Mouse (Mus musculus): ENCODE data around the gene Tgm6. TPM values are rescaled to one million over a fixed set of nuclear protein-coding genes. Genes with fewer than 3 reads are reported as not detected.

Tgm6 gene
- polyA plus RNA-seq, 1 experiment: not detected

- no peak for TF ChIP-seq USF1 (IDR thresholded peaks at IDR 0.05; ENCODE audit: low read depth)
- TF ChIP-seq MAX (IDR thresholded peaks at IDR 0.05): no peak
- no peak for TF ChIP-seq MYOG (IDR thresholded peaks at IDR 0.05; ENCODE audit: control insufficient read depth, extremely low read depth, insufficient read length)
- TF ChIP-seq CTCF (IDR thresholded peaks at IDR 0.05; ENCODE audit: control insufficient read depth, insufficient read depth, insufficient read length): no peak
- TF ChIP-seq FOSL1 (IDR thresholded peaks at IDR 0.05; ENCODE audit: insufficient read depth, low read length, poor library complexity, severe bottlenecking): no peak
- no peak for TF ChIP-seq CEBPB (IDR thresholded peaks at IDR 0.05; ENCODE audit: low read depth)
- TF ChIP-seq MYOD1 (IDR thresholded peaks at IDR 0.05; ENCODE audit: control insufficient read depth, insufficient read length, low read depth): no peak
- no peak overlapping the region for H3ac ChIP-seq (ENCODE audit: control insufficient read depth, insufficient read length, low read depth)
- H3K4me3 ChIP-seq (ENCODE audit: insufficient read depth, poor library complexity, severe bottlenecking): no peak overlapping the region
- peaks cover 3% of the 10 kb centered on the region for H3K27me3 ChIP-seq (ENCODE audit: control insufficient read depth, insufficient read depth, insufficient read length)
- no peaks in the 10 kb centered on the region for H3K36me3 ChIP-seq (ENCODE audit: control insufficient read depth, insufficient read depth)
- H3K79me3 ChIP-seq (ENCODE audit: low read depth): no peaks in the 10 kb centered on the region
- H3K79me2 ChIP-seq (ENCODE audit: control insufficient read depth, insufficient read depth): no peaks in the 10 kb centered on the region
Measured at GRCm38 (mm10) chr2:130146089-130146668, 34.0 kb downstream of the Tgm6 start.

DNA sequence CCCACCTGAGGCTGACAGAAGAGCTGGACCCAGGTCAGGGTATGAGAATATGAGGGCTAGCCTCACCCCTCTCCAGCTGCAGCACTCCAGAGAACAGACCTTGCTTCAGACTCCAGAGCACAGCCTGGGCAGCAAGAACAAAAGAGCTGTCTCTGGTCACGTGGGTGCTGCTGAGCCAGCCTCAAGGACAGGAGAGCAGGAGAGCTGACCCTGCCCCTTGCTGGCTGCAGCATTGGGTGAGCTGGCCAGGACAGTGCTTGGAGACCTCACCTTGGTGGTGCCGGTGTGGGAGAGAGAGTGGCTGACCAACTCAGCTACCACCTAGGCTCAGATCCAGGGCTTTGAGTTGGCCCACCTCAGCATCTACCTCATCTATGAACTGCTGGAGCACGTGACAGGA lies 43.0 kb downstream of the Tgm6 start:
- H3K36me3 ChIP-seq (ENCODE audit: control insufficient read depth, insufficient read depth): no peaks in the 10 kb centered on the region
- peaks cover 4% of the 10 kb centered on the region for H3K27me3 ChIP-seq (ENCODE audit: control insufficient read depth, insufficient read depth, insufficient read length)
- no peak overlapping the region for H3ac ChIP-seq (ENCODE audit: control insufficient read depth, insufficient read length, low read depth)
- H3K79me3 ChIP-seq (ENCODE audit: low read depth): no peaks in the 10 kb centered on the region
- TF ChIP-seq USF1 (IDR thresholded peaks at IDR 0.05; ENCODE audit: low read depth): no peak
- TF ChIP-seq CEBPB (IDR thresholded peaks at IDR 0.05; ENCODE audit: low read depth): no peak
- TF ChIP-seq FOSL1 (IDR thresholded peaks at IDR 0.05; ENCODE audit: insufficient read depth, low read length, poor library complexity, severe bottlenecking): no peak
- TF ChIP-seq CTCF (IDR thresholded peaks at IDR 0.05; ENCODE audit: control insufficient read depth, insufficient read depth, insufficient read length): no peak
- no peak for TF ChIP-seq MAX (IDR thresholded peaks at IDR 0.05)
- TF ChIP-seq MYOG (IDR thresholded peaks at IDR 0.05; ENCODE audit: control insufficient read depth, extremely low read depth, insufficient read length): no peak
- TF ChIP-seq MYOD1 (IDR thresholded peaks at IDR 0.05; ENCODE audit: control insufficient read depth, insufficient read length, low read depth): no peak
- H3K79me2 ChIP-seq (ENCODE audit: control insufficient read depth, insufficient read depth): no peaks in the 10 kb centered on the region
- H3K4me3 ChIP-seq (ENCODE audit: insufficient read depth, poor library complexity, severe bottlenecking): no peak overlapping the region

DNA sequence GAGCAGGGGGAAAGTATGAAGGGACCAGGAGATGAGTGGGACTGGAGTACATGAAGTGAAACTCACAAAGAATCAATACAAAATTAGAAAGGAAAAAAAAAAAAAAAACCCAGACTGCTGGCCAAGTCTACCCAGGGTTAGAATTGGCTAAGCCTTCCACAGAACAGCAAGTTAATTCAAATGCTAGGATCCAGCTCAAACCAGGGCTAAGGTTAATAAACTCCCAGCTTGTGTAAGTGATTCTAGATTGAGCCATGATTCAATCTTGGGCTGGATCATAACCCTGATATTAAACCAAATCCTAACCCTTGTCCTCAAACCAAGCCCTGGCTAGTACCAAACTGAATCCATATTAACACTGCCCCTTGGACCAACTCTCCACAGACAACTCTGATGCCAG lies 43.6 kb downstream of the Tgm6 start:
- TF ChIP-seq MAX (IDR thresholded peaks at IDR 0.05) (no peak), FOSL1 (IDR thresholded peaks at IDR 0.05; ENCODE audit: insufficient read depth, low read length, poor library complexity, severe bottlenecking) (no peak), MYOG (IDR thresholded peaks at IDR 0.05; ENCODE audit: control insufficient read depth, extremely low read depth, insufficient read length) (no peak), USF1 (IDR thresholded peaks at IDR 0.05; ENCODE audit: low read depth) (no peak), CEBPB (IDR thresholded peaks at IDR 0.05; ENCODE audit: low read depth) (no peak), MYOD1 (IDR thresholded peaks at IDR 0.05; ENCODE audit: control insufficient read depth, insufficient read length, low read depth) (no peak), CTCF (IDR thresholded peaks at IDR 0.05; ENCODE audit: control insufficient read depth, insufficient read depth, insufficient read length) (no peak)
- Histone ChIP-seq H3K36me3 (ENCODE audit: control insufficient read depth, insufficient read depth) (no peaks in the 10 kb centered on the region), H3K79me2 (ENCODE audit: control insufficient read depth, insufficient read depth) (no peaks in the 10 kb centered on the region), H3ac (ENCODE audit: control insufficient read depth, insufficient read length, low read depth) (no peak overlapping the region), H3K79me3 (ENCODE audit: low read depth) (no peaks in the 10 kb centered on the region), H3K27me3 (ENCODE audit: control insufficient read depth, insufficient read depth, insufficient read length) (peaks cover 4% of the 10 kb centered on the region), H3K4me3 (ENCODE audit: insufficient read depth, poor library complexity, severe bottlenecking) (no peak overlapping the region)

DNA sequence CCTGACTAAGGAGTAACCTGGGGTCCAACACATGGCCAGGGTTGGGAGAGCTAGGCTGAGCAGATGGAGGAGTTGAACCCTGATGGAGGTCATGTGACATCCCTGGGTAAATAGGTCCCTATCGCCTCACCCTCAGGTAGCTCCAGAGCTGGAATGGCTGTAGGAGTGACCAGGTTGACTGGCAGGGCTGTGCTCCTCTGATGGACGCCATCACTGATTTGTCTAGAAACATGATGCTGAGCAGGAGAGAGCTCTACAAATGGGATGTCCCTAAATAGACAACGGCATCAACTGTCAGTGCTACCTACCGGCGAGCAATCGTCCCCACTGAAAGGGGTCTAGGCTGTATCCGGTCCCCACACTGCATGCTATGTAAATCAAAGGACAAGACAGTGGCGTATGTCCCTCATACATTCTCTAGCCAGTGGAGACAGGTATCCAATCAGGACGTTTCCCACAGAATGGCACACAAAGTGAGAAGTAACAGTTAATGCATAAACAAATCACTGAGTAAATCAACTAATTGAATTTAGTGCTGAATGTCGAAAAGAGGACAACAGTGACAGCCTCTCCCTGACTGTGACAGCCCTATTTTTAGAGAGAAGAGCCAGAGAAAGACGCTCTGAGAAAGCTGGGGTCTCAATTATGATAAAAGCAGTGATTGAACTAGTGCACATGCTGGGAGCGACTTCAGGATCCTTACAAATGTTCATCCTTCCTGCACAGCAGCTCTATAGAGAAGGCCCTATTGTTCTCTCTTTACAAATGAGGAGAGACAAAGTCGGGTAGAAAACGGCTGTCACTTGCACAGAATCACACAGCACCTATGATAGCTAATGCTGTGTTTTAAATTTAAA lies 45.2 kb downstream of the Tgm6 start:
- no peak overlapping the region for H3K4me3 ChIP-seq (ENCODE audit: insufficient read depth, poor library complexity, severe bottlenecking)
- H3K27me3 ChIP-seq (ENCODE audit: control insufficient read depth, insufficient read depth, insufficient read length): no peaks in the 10 kb centered on the region
- no peaks in the 10 kb centered on the region for H3K79me3 ChIP-seq (ENCODE audit: low read depth)
- H3ac ChIP-seq (ENCODE audit: control insufficient read depth, insufficient read length, low read depth): no peak overlapping the region
- H3K79me2 ChIP-seq (ENCODE audit: control insufficient read depth, insufficient read depth): no peaks in the 10 kb centered on the region
- H3K36me3 ChIP-seq (ENCODE audit: control insufficient read depth, insufficient read depth): no peaks in the 10 kb centered on the region
- TF ChIP-seq FOSL1 (IDR thresholded peaks at IDR 0.05; ENCODE audit: insufficient read depth, low read length, poor library complexity, severe bottlenecking): no peak
- no peak for TF ChIP-seq MYOD1 (IDR thresholded peaks at IDR 0.05; ENCODE audit: control insufficient read depth, insufficient read length, low read depth)
- no peak for TF ChIP-seq MYOG (IDR thresholded peaks at IDR 0.05; ENCODE audit: control insufficient read depth, extremely low read depth, insufficient read length)
- TF ChIP-seq USF1 (IDR thresholded peaks at IDR 0.05; ENCODE audit: low read depth): no peak
- TF ChIP-seq MAX (IDR thresholded peaks at IDR 0.05): no peak
- no peak for TF ChIP-seq CTCF (IDR thresholded peaks at IDR 0.05; ENCODE audit: control insufficient read depth, insufficient read depth, insufficient read length)
- no peak for TF ChIP-seq CEBPB (IDR thresholded peaks at IDR 0.05; ENCODE audit: low read depth)

GRCm38 (mm10) chr2:130158088-130158437 lies 45.8 kb downstream of the Tgm6 start:
- no peaks in the 10 kb centered on the region for H3K27me3 ChIP-seq (ENCODE audit: control insufficient read depth, insufficient read depth, insufficient read length)
- no peak overlapping the region for H3ac ChIP-seq (ENCODE audit: control insufficient read depth, insufficient read length, low read depth)
- H3K79me2 ChIP-seq (ENCODE audit: control insufficient read depth, insufficient read depth): no peaks in the 10 kb centered on the region
- no peaks in the 10 kb centered on the region for H3K36me3 ChIP-seq (ENCODE audit: control insufficient read depth, insufficient read depth)
- H3K79me3 ChIP-seq (ENCODE audit: low read depth): no peaks in the 10 kb centered on the region
- H3K4me3 ChIP-seq (ENCODE audit: insufficient read depth, poor library complexity, severe bottlenecking): no peak overlapping the region
- TF ChIP-seq CTCF (IDR thresholded peaks at IDR 0.05; ENCODE audit: control insufficient read depth, insufficient read depth, insufficient read length) (no peak), USF1 (IDR thresholded peaks at IDR 0.05; ENCODE audit: low read depth) (no peak), CEBPB (IDR thresholded peaks at IDR 0.05; ENCODE audit: low read depth) (no peak), MYOD1 (IDR thresholded peaks at IDR 0.05; ENCODE audit: control insufficient read depth, insufficient read length, low read depth) (no peak), MYOG (IDR thresholded peaks at IDR 0.05; ENCODE audit: control insufficient read depth, extremely low read depth, insufficient read length) (no peak), FOSL1 (IDR thresholded peaks at IDR 0.05; ENCODE audit: insufficient read depth, low read length, poor library complexity, severe bottlenecking) (no peak), MAX (IDR thresholded peaks at IDR 0.05) (no peak)

Measured in C2C12 (cell line).